Mouse (Mus musculus): Measurements from ENCODE around the gene Naa30. TPM values are rescaled to one million over a fixed set of nuclear protein-coding genes. Genes with fewer than 3 reads are reported as not detected.
A peak's percentile ranks its signal among the peaks of the same experiment; 100 is the strongest.

The Naa30 gene
- 43.6 and 53.3 TPM in 2 replicates for total RNA-seq (2017)

- ATAC-seq (replicated peaks; ENCODE audit: low read depth, poor library complexity, severe bottlenecking), result peak; percentile 97
Measured at GRCm38 (mm10) chr14:49171867-49172581, at the start of gene Naa30. Gene Naa30 (plus strand): TSS chr14:49172226.

GRCm38 (mm10) chr14:49127162-49127779 lies 44.8 kb upstream of the Naa30 start:
- no peak for ATAC-seq (replicated peaks; ENCODE audit: low read depth, poor library complexity, severe bottlenecking)

GRCm38 (mm10) chr14:49128544-49129263 lies 43.3 kb upstream of the Naa30 start:
- no peak for ATAC-seq (replicated peaks; ENCODE audit: low read depth, poor library complexity, severe bottlenecking)

- ATAC-seq (replicated peaks; ENCODE audit: low read depth, poor library complexity, severe bottlenecking), result no peak
Measured at GRCm38 (mm10) chr14:49132391-49132790, 39.6 kb upstream of the Naa30 start.

GRCm38 (mm10) chr14:49138171-49138570 lies 33.9 kb upstream of the Naa30 start:
- no peak for ATAC-seq (replicated peaks; ENCODE audit: low read depth, poor library complexity, severe bottlenecking)

- ATAC-seq (replicated peaks; ENCODE audit: low read depth, poor library complexity, severe bottlenecking), result no peak
Measured at GRCm38 (mm10) chr14:49140756-49141155, 31.3 kb upstream of the Naa30 start.

GRCm38 (mm10) chr14:49153801-49154200 lies 18.2 kb upstream of the Naa30 start:
- ATAC-seq (replicated peaks; ENCODE audit: low read depth, poor library complexity, severe bottlenecking), result peak; percentile 92

GRCm38 (mm10) chr14:49155572-49155971 lies 16.5 kb upstream of the Naa30 start:
- no peak for ATAC-seq (replicated peaks; ENCODE audit: low read depth, poor library complexity, severe bottlenecking)

- ATAC-seq (replicated peaks; ENCODE audit: low read depth, poor library complexity, severe bottlenecking), result no peak
Measured at GRCm38 (mm10) chr14:49158143-49158925, 13.7 kb upstream of the Naa30 start.

- no peak for ATAC-seq (replicated peaks; ENCODE audit: low read depth, poor library complexity, severe bottlenecking)
Measured at GRCm38 (mm10) chr14:49171286-49171685, 740 bp upstream of the Naa30 start.

GRCm38 (mm10) chr14:49172582-49172988 lies 559 bp downstream of the Naa30 start:
- peak; percentile 39; the same call in 1 of the 2 replicates for ATAC-seq (replicated peaks; ENCODE audit: low read depth, poor library complexity, severe bottlenecking)

GRCm38 (mm10) chr14:49173290-49174135 lies 1.5 kb downstream of the Naa30 start:
- no peak for ATAC-seq (replicated peaks; ENCODE audit: low read depth, poor library complexity, severe bottlenecking)

GRCm38 (mm10) chr14:49179736-49180135 lies 7.7 kb downstream of the Naa30 start:
- ATAC-seq (replicated peaks; ENCODE audit: low read depth, poor library complexity, severe bottlenecking), result no peak

GRCm38 (mm10) chr14:49186270-49186669 lies 14.2 kb downstream of the Naa30 start:
- ATAC-seq (replicated peaks; ENCODE audit: low read depth, poor library complexity, severe bottlenecking), result no peak

- no peak for ATAC-seq (replicated peaks; ENCODE audit: low read depth, poor library complexity, severe bottlenecking)
Measured at GRCm38 (mm10) chr14:49197031-49197527, 25.1 kb downstream of the Naa30 start.

GRCm38 (mm10) chr14:49201073-49201778 lies 29.2 kb downstream of the Naa30 start:
- no peak for ATAC-seq (replicated peaks; ENCODE audit: low read depth, poor library complexity, severe bottlenecking)

- 0 out of 2 replicates have a peak, but pooled peaks have one; percentile 47 for ATAC-seq (replicated peaks; ENCODE audit: low read depth, poor library complexity, severe bottlenecking)
Measured at GRCm38 (mm10) chr14:49210215-49210614, 38.2 kb downstream of the Naa30 start.

GRCm38 (mm10) chr14:49218677-49219076 lies 46.7 kb downstream of the Naa30 start:
- ATAC-seq (replicated peaks; ENCODE audit: low read depth, poor library complexity, severe bottlenecking), result no peak
